Mouse (Mus musculus): Measurements from ENCODE around the gene D130043K22Rik. TPM values are rescaled to one million over a fixed set of nuclear protein-coding genes. Genes with fewer than 3 reads are reported as not detected.

The D130043K22Rik gene
- polyA plus RNA-seq, 1 experiment, result 1.6 TPM

GRCm38 (mm10) chr13:24802131-24802691 is 42.7 kb upstream of the D130043K22Rik start:
- Histone ChIP-seq H3K36me3 (ENCODE audit: control insufficient read depth, insufficient read depth, low read length) (peaks cover 18% of the 10 kb centered on the region), H3K27me3 (ENCODE audit: control insufficient read depth, insufficient read depth, low read length) (no peaks in the 10 kb centered on the region), H3K4me1 (ENCODE audit: control insufficient read depth, insufficient read depth, insufficient read length, low read length) (peaks cover 4% of the 10 kb centered on the region; the same call in 1 of the 2 replicates), H3K27ac (ENCODE audit: insufficient read depth, low read depth, low read length) (peak overlapping the region; percentile 21; the same call in 1 of the 2 replicates), H3K4me3 (ENCODE audit: low read depth, low read length) (peak overlapping the region; percentile 72)
- under 1% methylated on average over 26 of the region's 26 CpGs for WGBS
- TF ChIP-seq CTCF (IDR thresholded peaks at IDR 0.05; ENCODE audit: extremely low read depth, insufficient read length, insufficient replicate concordance, low read depth, low read length) (no peak), POLR2A (IDR thresholded peaks at IDR 0.05; ENCODE audit: low read depth, low read length) (no peak)

- H3K4me3 ChIP-seq (ENCODE audit: low read depth, low read length), result no peak overlapping the region
- WGBS, result under 1% methylated on average over 2 of the region's 2 CpGs
- no peak overlapping the region for H3K27ac ChIP-seq (ENCODE audit: insufficient read depth, low read depth, low read length)
- TF ChIP-seq POLR2A (IDR thresholded peaks at IDR 0.05; ENCODE audit: low read depth, low read length), result no peak
- TF ChIP-seq CTCF (IDR thresholded peaks at IDR 0.05; ENCODE audit: extremely low read depth, insufficient read length, insufficient replicate concordance, low read depth, low read length), result no peak
- no peaks in the 10 kb centered on the region for H3K27me3 ChIP-seq (ENCODE audit: control insufficient read depth, insufficient read depth, low read length)
- peaks cover 21% of the 10 kb centered on the region for H3K36me3 ChIP-seq (ENCODE audit: control insufficient read depth, insufficient read depth, low read length)
- H3K4me1 ChIP-seq (ENCODE audit: control insufficient read depth, insufficient read depth, insufficient read length, low read length), result peaks cover 4% of the 10 kb centered on the region; the same call in 1 of the 2 replicates
Observed at GRCm38 (mm10) chr13:24803196-24803595, 41.7 kb upstream of the D130043K22Rik start.

GRCm38 (mm10) chr13:24806079-24806478 is 38.9 kb upstream of the D130043K22Rik start:
- no peak overlapping the region for H3K4me3 ChIP-seq (ENCODE audit: low read depth, low read length)

GRCm38 (mm10) chr13:24812521-24812920 is 32.4 kb upstream of the D130043K22Rik start:
- no peaks in the 10 kb centered on the region for H3K4me1 ChIP-seq (ENCODE audit: control insufficient read depth, insufficient read depth, insufficient read length, low read length)
- H3K27me3 ChIP-seq (ENCODE audit: control insufficient read depth, insufficient read depth, low read length), result no peaks in the 10 kb centered on the region
- no peak overlapping the region for H3K4me3 ChIP-seq (ENCODE audit: low read depth, low read length)
- WGBS, result 91% methylated on average over 2 of the region's 2 CpGs
- H3K27ac ChIP-seq (ENCODE audit: insufficient read depth, low read depth, low read length), result no peak overlapping the region
- TF ChIP-seq CTCF (IDR thresholded peaks at IDR 0.05; ENCODE audit: extremely low read depth, insufficient read length, insufficient replicate concordance, low read depth, low read length), result no peak
- no peak for TF ChIP-seq POLR2A (IDR thresholded peaks at IDR 0.05; ENCODE audit: low read depth, low read length)
- H3K36me3 ChIP-seq (ENCODE audit: control insufficient read depth, insufficient read depth, low read length), result peaks cover 52% of the 10 kb centered on the region

More at GRCm38 (mm10) chr13:24806079-24806478, 38.9 kb upstream of the D130043K22Rik start:
- Histone ChIP-seq H3K4me1 (ENCODE audit: control insufficient read depth, insufficient read depth, insufficient read length, low read length) (peaks cover 4% of the 10 kb centered on the region; the same call in 1 of the 2 replicates), H3K36me3 (ENCODE audit: control insufficient read depth, insufficient read depth, low read length) (peaks cover 44% of the 10 kb centered on the region), H3K27ac (ENCODE audit: insufficient read depth, low read depth, low read length) (no peak overlapping the region), H3K27me3 (ENCODE audit: control insufficient read depth, insufficient read depth, low read length) (no peaks in the 10 kb centered on the region)
- TF ChIP-seq CTCF (IDR thresholded peaks at IDR 0.05; ENCODE audit: extremely low read depth, insufficient read length, insufficient replicate concordance, low read depth, low read length) (no peak), POLR2A (IDR thresholded peaks at IDR 0.05; ENCODE audit: low read depth, low read length) (no peak)

GRCm38 (mm10) chr13:24814616-24815015 is 30.3 kb upstream of the D130043K22Rik start:
- Histone ChIP-seq H3K27ac (ENCODE audit: insufficient read depth, low read depth, low read length) (no peak overlapping the region), H3K27me3 (ENCODE audit: control insufficient read depth, insufficient read depth, low read length) (no peaks in the 10 kb centered on the region), H3K36me3 (ENCODE audit: control insufficient read depth, insufficient read depth, low read length) (peaks cover 41% of the 10 kb centered on the region), H3K4me3 (ENCODE audit: low read depth, low read length) (no peak overlapping the region), H3K4me1 (ENCODE audit: control insufficient read depth, insufficient read depth, insufficient read length, low read length) (peaks cover under 1% of the 10 kb centered on the region; the same call in 1 of the 2 replicates)
- TF ChIP-seq CTCF (IDR thresholded peaks at IDR 0.05; ENCODE audit: extremely low read depth, insufficient read length, insufficient replicate concordance, low read depth, low read length), result no peak
- WGBS, result 70% methylated on average over 1 of the region's 1 CpGs

GRCm38 (mm10) chr13:24816125-24817092 is 28.5 kb upstream of the D130043K22Rik start:
- H3K4me3 ChIP-seq (ENCODE audit: low read depth, low read length), result no peak overlapping the region
- WGBS, result 62% methylated on average over 4 of the region's 4 CpGs
- TF ChIP-seq CTCF (IDR thresholded peaks at IDR 0.05; ENCODE audit: extremely low read depth, insufficient read length, insufficient replicate concordance, low read depth, low read length), result no peak
- no peak for TF ChIP-seq POLR2A (IDR thresholded peaks at IDR 0.05; ENCODE audit: low read depth, low read length)
- no peak overlapping the region for H3K27ac ChIP-seq (ENCODE audit: insufficient read depth, low read depth, low read length)
- no peaks in the 10 kb centered on the region for H3K27me3 ChIP-seq (ENCODE audit: control insufficient read depth, insufficient read depth, low read length)
- H3K36me3 ChIP-seq (ENCODE audit: control insufficient read depth, insufficient read depth, low read length), result peaks cover 32% of the 10 kb centered on the region
- H3K4me1 ChIP-seq (ENCODE audit: control insufficient read depth, insufficient read depth, insufficient read length, low read length), result peaks cover 2% of the 10 kb centered on the region; the same call in 1 of the 2 replicates

- H3K36me3 ChIP-seq (ENCODE audit: control insufficient read depth, insufficient read depth, low read length), result peaks cover 14% of the 10 kb centered on the region
- no peak overlapping the region for H3K27ac ChIP-seq (ENCODE audit: insufficient read depth, low read depth, low read length)
- peaks cover 2% of the 10 kb centered on the region; the same call in 1 of the 2 replicates for H3K4me1 ChIP-seq (ENCODE audit: control insufficient read depth, insufficient read depth, insufficient read length, low read length)
- 52% methylated on average over 1 of the region's 1 CpGs for WGBS
- TF ChIP-seq POLR2A (IDR thresholded peaks at IDR 0.05; ENCODE audit: low read depth, low read length), result no peak
- no peak for TF ChIP-seq CTCF (IDR thresholded peaks at IDR 0.05; ENCODE audit: extremely low read depth, insufficient read length, insufficient replicate concordance, low read depth, low read length)
- H3K4me3 ChIP-seq (ENCODE audit: low read depth, low read length), result no peak overlapping the region
- no peaks in the 10 kb centered on the region for H3K27me3 ChIP-seq (ENCODE audit: control insufficient read depth, insufficient read depth, low read length)
Observed at GRCm38 (mm10) chr13:24819931-24820330, 25.0 kb upstream of the D130043K22Rik start.

Data from small intestine, adult 2 months (tissue).